32 mouse cellular contexts compared by ENCODE assay signal in genomic region chr3:143674446-143674845, GRCm38 (mm10).
DNase-seq lines count a peak whose midpoint lies in the region; ATAC-seq lines count a peak whose summit lies in the region.
"Had no signal": no experiment of that assay in that cellular context is flagged by ENCODE, and none has a peak within 500 bp of the region (broad histone marks: within the 10 kb centered on the region; RNA-seq: fewer than 3 reads in every experiment).

No protein-coding gene starts in this region.

- 89% methylated on average over 7 of the region's 7 CpGs for WGBS in midbrain, embryonic 11.5 days
- WGBS in kidney, embryonic 16.5 days, result 89% methylated on average over 7 of the region's 7 CpGs

- H3K4me1 ChIP-seq in midbrain, embryonic 11.5 days (ENCODE audit: control insufficient read depth, insufficient read depth, low read length), result no peaks in the 10 kb centered on the region
- H3K4me1 ChIP-seq in kidney, embryonic 16.5 days (ENCODE audit: insufficient read depth, low read length), result no peaks in the 10 kb centered on the region
- H3K4me1 ChIP-seq: embryonic facial prominence, embryonic 13.5 days; forebrain, embryonic 12.5 days; heart, embryonic 12.5 days; limb, embryonic 15.5 days; lung, embryonic 15.5 days; megakaryocyte, embryonic 14.5 days had no signal

- no peaks in the 10 kb centered on the region for H3K9me3 ChIP-seq in midbrain, embryonic 11.5 days (ENCODE audit: control insufficient read depth, low read length)
- H3K9me3 ChIP-seq in kidney, embryonic 16.5 days (ENCODE audit: low read length), result no peaks in the 10 kb centered on the region
- H3K9me3 ChIP-seq: embryonic facial prominence, embryonic 13.5 days; forebrain, embryonic 12.5 days; heart, embryonic 12.5 days; limb, embryonic 15.5 days; lung, embryonic 15.5 days; megakaryocyte, embryonic 14.5 days had no signal

- peak; percentile 79 for ATAC-seq in common myeloid progenitor, adult 5-6 weeks (replicated peaks; ENCODE audit: low read depth, poor library complexity, severe bottlenecking)
- ATAC-seq in midbrain, embryonic 11.5 days (ENCODE audit: low FRiP score), result no peak
- ATAC-seq in kidney, embryonic 16.5 days (ENCODE audit: low FRiP score, low TSS enrichment), result no peak
- ATAC-seq: CD4-positive, CD25-positive, alpha-beta regulatory T cell, adult 4 months; intestine, postnatal 0 days had no signal

- no peak overlapping the region for H3K4me2 ChIP-seq in midbrain, embryonic 11.5 days
- H3K4me2 ChIP-seq in kidney, embryonic 16.5 days (replicated peaks; ENCODE audit: low read depth, low read length), result no peak overlapping the region
- H3K4me2 ChIP-seq: embryonic facial prominence, embryonic 13.5 days; forebrain, embryonic 12.5 days; heart, embryonic 12.5 days; limb, embryonic 15.5 days; lung, embryonic 15.5 days had no signal

- no peak overlapping the region for H3K9ac ChIP-seq in midbrain, embryonic 11.5 days (ENCODE audit: low read length)
- H3K9ac ChIP-seq in kidney, embryonic 16.5 days (replicated peaks; ENCODE audit: low read length), result no peak overlapping the region
- H3K9ac ChIP-seq: embryonic facial prominence, embryonic 13.5 days; forebrain, embryonic 12.5 days; heart, embryonic 12.5 days; limb, embryonic 15.5 days; liver, embryonic 14.5 days; lung, embryonic 15.5 days had no signal

- H3K36me3 ChIP-seq in midbrain, embryonic 11.5 days (ENCODE audit: control insufficient read depth, insufficient read depth, low read length), result no peaks in the 10 kb centered on the region
- no peaks in the 10 kb centered on the region for H3K36me3 ChIP-seq in kidney, embryonic 16.5 days (ENCODE audit: insufficient read depth, low read length)
- H3K36me3 ChIP-seq: embryonic facial prominence, embryonic 13.5 days; forebrain, embryonic 12.5 days; heart, embryonic 12.5 days; limb, embryonic 15.5 days; lung, embryonic 15.5 days had no signal

- H3K4me3 ChIP-seq in midbrain, embryonic 11.5 days (ENCODE audit: low read depth, low read length), result no peak overlapping the region
- no peak overlapping the region for H3K4me3 ChIP-seq in kidney, embryonic 16.5 days (ENCODE audit: low read length)
- H3K4me3 ChIP-seq: embryonic facial prominence, embryonic 13.5 days; erythroblast, embryonic 14.5 days; forebrain, embryonic 12.5 days; heart, embryonic 12.5 days; limb, embryonic 15.5 days; lung, embryonic 15.5 days; megakaryocyte, embryonic 14.5 days had no signal

- peak; percentile 82 for DNase-seq in heart, adult 11 months
- DNase-seq in heart, adult 18-20 months, result no peak
- peak; percentile 1 to 10 for DNase-seq in monocyte, adult 2 months (ENCODE audit: low read depth in 1 of 2, low spot score in 2 of 2)
- DNase-seq in spleen, postnatal 36 days (ENCODE audit: low spot score in 2 of 2), result peak; percentile 60 to 69
- DNase-seq in midbrain, embryonic 11.5 days (ENCODE audit: low spot score, missing footprints), result no peak
- DNase-seq in yolk sac, embryonic 10.5 days (ENCODE audit: low spot score), result no peak
- DNase-seq: adrenal gland, postnatal 25 days; cerebellum, adult 11-12 months; cerebellum, postnatal 25 days; embryo, embryonic 11 days; gastrocnemius, postnatal 36 days; heart, postnatal 10 days; layer of hippocampus, adult 9-11 months; left cerebral cortex, postnatal 4 days; midbrain, embryonic 14.5 days; right cerebral cortex, postnatal 14 days; thymus, adult 2 months; thymus, postnatal 4 days had no signal

- H3K27ac ChIP-seq in midbrain, embryonic 11.5 days (ENCODE audit: low read depth, low read length), result no peak overlapping the region
- no peak overlapping the region for H3K27ac ChIP-seq in kidney, embryonic 16.5 days (ENCODE audit: low read length)
- H3K27ac ChIP-seq: embryonic facial prominence, embryonic 13.5 days; forebrain, embryonic 12.5 days; kidney, postnatal 0 days; limb, embryonic 15.5 days; liver, embryonic 14.5 days; lung, embryonic 15.5 days; stomach, postnatal 0 days had no signal

- H3K27me3 ChIP-seq in midbrain, embryonic 11.5 days (ENCODE audit: control insufficient read depth, insufficient read depth, low read length), result no peaks in the 10 kb centered on the region
- no peaks in the 10 kb centered on the region for H3K27me3 ChIP-seq in kidney, embryonic 16.5 days (ENCODE audit: insufficient read depth, low read length)
- H3K27me3 ChIP-seq: embryonic facial prominence, embryonic 13.5 days; forebrain, embryonic 12.5 days; heart, embryonic 12.5 days; limb, embryonic 15.5 days; lung, embryonic 15.5 days; megakaryocyte, embryonic 14.5 days had no signal

Comparison
In these comparisons a context has a peak if more than half of its experiments do, and no peak if none do; other contexts are left out.
1. DNase-seq: peak in heart, adult 11 months (single experiment), monocyte, adult 2 months (2 of 2) and spleen, postnatal 36 days (2 of 2); none in heart, adult 18-20 months (0 of 2), midbrain, embryonic 11.5 days (single experiment) and yolk sac, embryonic 10.5 days (single experiment).